Mouse (Mus musculus) kidney, adult 18-20 months (tissue): ENCODE data around the gene Msx1.

ENCODE experiments used
- DNase-seq: peaks from one replicate; pipeline ENCODE4 v3.0.0; 2021

Gene Msx1

DNA sequence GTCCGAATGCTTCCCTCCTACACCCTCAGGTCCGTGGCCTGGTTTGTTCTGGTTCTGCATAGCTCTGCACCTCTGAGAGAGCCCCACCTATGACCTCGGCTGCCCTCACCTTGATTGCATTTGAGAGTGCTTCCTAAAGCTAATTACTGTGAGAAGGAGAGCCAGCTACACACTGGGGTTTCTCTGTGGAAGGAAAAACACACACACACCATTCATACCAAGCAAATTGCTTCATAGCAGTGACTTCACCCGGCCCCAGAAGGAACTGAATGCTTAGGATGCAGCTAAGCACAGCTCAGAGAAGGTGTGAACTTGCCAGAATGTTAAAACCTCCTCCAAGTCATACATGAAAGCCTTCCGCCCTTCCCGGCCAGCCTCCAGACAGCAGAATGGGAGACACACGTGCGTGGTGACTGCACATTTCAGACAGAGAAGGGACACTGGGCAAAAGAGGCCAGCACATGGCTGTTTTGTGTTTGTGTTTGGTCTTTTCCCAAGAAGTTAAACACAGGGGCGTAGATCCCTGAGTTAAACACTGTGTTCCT, 39.5 kb downstream of the Msx1 start:
- DNase-seq: no peak

GRCm38 (mm10) chr5:37783306-37783705, 41.1 kb downstream of the Msx1 start:
- no peak for DNase-seq

DNA sequence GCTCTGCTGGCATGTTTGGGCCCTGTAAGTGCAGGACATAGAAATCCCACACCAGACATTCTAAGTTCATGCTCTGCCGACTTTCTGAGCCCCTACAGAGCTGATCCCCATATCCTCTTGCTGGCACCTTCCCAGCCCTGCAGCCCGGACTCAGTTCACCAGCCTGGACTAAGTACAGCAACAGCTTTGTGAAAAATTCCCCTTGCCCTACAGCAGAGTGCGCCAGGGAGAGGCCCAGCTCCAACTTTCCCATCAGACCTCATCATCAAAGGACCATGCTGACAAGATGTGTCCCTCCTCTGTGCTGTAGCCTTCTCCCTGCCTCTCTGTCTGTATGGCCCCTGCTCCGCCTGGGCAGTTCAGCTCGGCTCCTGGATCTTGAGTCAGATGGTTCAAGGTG, 48.7 kb downstream of the Msx1 start:
- no peak for DNase-seq

GRCm38 (mm10) chr5:37774011-37774410, 50.4 kb downstream of the Msx1 start:
- DNase-seq: no peak

GRCm38 (mm10) chr5:37770870-37771269, 53.5 kb downstream of the Msx1 start:
- DNase-seq: no peak
